Mouse (Mus musculus): ENCODE results near the gene Dusp3. TPM values are rescaled to one million over a fixed set of nuclear protein-coding genes. Genes with fewer than 3 reads are reported as not detected.

Dusp3 gene
- total RNA-seq, 2 experiments from 2014 or later = 130 to 137 TPM

DNA sequence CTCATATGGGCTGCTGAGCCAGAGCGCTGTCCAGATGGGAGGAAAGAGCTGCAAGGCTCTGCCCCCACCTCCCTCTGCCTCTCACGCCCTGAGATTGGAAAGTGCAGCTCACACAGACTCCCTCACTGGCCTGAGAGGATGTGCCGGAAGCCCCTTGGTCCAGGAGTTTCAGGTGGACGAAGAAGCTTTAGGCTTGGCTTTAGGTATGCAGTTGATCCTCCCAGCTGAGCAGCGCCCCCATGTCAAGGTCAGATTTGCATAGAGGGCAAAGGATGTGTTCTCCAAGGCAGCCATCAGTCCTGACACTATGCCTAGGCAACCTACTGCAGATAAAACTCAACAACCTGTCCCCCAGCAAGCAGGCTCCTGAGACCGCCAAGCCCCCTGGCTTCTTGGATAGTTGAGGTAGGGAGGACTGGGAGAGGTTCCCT, 3.8 kb downstream of the Dusp3 start:
- intact Hi-C loops (cut with DNase I) = no loop called here
- DNase-seq = peak; percentile 42 to 47

DNA sequence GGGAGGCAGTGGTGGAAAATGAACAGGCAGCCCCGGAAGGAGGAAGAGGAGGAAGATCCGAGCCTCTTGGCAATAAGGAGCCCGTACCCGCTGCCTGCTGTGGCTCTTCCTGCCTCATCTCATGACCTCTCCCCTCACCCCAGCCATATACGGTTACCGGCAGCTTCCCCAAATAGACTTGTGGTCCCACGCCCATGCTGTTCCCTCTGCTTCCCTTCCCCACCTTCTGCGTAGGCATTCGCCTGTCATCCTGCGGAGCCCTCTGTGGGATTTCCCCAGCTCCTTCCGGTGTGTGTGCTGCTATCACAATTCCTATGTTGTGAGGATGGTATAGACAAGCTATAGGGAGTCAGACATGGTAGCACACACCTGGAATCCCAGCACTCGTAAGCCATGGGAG, 5.0 kb downstream of the Dusp3 start:
- intact Hi-C loops (cut with DNase I) = no loop called here
- DNase-seq = peak in 1 of 2 experiments; percentile 36

DNA sequence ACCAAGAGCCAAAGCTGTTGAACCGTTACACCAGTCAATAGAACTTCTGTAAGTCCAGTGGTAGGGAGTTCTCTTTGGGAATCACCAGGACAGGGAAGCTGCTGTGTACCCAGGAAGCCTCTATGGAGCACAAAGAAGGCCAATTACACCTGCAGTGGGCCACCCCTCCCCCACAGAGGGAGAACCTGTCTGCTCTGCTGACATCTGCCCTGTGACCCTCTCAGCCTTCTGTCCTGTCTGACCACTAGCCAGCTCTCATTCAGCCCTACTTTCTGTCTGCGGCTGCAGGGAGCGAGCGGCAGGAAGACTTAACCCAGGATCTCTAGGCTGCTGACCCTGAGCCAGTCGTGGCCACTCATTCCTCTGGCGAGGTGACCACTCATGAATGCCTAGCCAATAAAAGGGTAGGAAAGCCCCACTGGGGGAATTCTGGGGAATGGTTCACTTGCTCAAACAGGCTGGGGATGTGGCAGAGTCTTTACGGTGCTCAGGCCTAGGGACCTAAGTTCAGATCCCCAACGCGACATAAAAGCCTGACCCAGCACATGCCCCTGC, 6.1 kb downstream of the Dusp3 start:
- intact Hi-C loops (cut with DNase I) = no loop called here
- no peak for DNase-seq

DNA sequence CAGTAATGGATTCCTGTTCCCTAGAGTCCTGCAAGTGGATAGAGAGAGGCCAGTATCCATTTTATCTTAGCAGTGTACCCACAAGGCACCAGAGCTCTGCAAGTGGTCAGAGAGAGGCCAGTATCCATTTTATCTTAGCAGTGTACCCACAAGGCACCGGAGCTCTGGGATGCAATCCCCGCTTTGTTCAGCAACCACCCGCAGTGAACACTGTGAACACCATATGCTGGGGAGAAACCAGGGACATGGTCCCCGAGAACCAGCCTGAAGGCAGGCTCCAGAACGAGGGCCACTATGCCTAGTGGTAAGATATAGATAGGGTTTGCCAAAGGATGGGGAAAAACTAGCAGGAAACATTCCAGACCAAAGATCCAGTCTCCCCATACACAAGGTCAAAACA, 7.7 kb downstream of the Dusp3 start:
- intact Hi-C loops (cut with DNase I) = no loop called here
- no peak for DNase-seq

DNA sequence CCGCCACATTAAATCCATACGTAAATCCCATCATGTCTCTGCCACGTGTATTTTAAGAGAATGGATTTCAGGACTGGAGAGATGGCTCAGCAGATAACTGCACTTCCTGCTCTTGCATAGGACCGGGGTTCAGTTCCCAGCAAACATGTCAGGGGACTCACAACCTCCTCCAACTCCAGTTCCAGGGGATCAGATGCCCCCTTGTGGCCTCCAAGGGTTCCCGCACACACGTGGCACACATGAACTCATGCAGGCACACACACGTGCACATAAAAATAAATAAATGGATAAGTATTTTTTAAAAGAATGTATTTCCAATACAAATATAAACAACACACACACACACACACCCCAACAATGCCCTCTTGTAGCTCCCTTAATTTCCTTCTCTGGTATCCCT, 9.9 kb downstream of the Dusp3 start:
- DNase-seq = no peak
- intact Hi-C loops (cut with DNase I) = no loop called here

DNA sequence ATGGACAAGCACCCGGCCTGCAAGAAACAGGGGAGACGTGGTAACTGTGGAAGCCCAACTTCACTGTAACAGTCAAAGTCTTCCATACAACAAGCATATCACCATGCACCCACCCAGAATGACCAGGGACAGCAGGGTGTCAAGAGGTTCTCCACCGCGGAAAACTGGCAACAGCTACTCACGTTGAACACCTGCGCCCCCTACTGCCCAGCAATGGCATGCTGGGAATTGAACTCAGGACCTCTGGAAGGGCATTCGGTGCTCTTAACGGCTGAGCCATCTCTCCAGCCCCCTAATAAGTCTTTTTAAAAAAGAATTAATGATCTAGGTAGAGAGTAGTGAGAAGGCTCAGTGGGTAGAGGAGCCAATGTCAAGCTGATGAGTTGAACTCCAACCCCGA, 11.9 kb downstream of the Dusp3 start:
- intact Hi-C loops (cut with DNase I) = no loop called here
- DNase-seq = peak in 1 of 2 experiments; percentile 43

DNA sequence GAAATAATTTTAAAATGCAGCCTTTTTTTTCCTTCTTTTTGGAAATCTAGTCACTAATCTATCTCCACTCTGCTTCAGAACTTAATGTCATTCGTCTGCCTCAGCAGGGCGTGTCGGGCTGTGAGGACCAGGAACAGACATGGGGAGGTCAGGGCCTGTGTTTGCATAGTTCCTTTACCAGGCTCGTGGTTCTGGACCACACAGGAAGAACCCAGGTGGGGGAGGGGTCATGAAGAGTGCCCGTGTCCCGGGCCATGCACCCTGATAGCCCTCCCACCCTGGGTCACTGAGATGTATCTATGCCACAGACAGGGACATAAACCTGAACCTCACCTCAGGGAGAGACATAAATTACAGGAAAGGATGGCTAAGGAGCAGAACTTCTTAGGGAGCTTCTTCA, 12.6 kb downstream of the Dusp3 start:
- intact Hi-C loops (cut with DNase I) = no loop called here
- DNase-seq = no peak

DNA sequence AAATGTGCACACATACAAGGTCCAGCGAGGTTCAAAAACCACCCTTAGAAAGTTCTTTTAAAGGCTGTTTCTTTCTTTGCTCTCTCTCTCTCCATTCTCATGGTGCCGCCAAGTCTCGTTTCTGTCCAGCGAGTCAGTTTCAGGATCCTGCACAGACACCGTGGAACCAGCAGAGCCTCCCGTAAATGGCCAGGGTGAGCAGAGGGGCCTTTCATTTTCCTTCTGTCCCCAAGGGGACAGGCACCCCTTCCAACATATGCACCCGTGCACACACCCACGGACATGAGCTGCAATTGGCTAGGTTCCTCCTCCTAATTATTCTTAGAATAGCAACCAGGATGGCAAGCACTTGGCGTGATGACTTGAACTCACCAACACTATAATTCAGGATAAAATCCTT, 13.3 kb downstream of the Dusp3 start:
- no peak for DNase-seq
- intact Hi-C loops (cut with DNase I) = no loop called here

DNA sequence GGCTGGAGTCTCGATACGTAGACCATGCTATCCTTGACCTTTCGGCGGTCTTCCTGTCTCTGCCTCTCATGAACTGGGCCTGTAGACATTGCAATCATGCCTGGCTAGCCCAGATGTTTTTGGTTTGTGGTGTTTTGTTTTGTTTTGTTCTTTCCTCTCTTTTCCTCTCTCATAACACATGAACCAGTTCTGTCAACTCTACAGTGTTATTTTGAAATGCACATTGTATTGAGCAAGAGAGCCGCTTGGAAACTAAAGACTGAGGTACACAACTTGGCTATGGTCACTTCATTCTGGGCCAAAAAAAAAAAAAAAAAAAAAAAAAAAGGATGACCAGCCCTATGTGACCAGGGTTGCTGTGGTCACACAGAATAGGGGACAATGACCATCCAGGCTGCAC, 14.2 kb downstream of the Dusp3 start:
- no peak for DNase-seq
- intact Hi-C loops (cut with DNase I) = no loop called here

DNA sequence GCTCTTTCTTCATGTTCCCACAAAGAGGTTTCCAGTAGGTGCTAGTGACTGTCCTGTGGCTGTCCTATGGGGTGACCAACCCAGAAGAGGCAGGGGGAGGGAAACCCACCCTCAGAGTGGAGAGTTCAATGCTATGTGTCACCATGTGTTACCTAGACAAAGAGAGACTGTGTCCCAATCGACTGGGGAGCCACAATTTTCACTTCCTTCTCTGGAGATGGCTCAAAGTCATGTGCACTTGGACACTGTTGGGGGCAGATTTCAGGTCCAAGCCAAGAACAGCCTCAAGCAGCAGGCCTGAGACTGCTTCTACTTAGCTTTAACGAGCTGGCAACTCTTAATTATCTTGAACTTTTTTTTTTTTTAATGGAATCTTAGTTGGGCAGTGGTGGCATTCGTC, 14.7 kb downstream of the Dusp3 start:
- DNase-seq = no peak
- intact Hi-C loops (cut with DNase I) = no loop called here

DNA sequence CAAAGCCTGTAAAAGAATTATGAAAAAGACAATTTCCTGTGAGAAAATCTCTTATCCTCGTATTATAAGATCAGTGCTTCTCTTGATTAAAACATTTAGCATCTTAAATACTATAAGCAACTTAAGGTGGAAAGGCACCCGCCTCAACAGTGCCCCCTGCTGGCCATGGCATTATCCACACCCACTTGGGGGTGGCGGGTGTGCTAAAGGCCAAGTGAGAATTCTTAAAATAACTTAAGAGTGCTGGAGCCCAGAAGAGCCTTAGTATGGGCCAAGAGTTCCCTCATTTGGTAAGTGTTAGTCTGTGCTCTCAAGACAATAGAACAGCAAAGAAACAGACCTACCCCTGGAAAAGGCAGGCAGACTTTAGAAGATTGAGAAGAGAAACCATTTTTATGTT, 15.4 kb downstream of the Dusp3 start:
- intact Hi-C loops (cut with DNase I) = no loop called here
- peak; percentile 50 to 73 for DNase-seq

DNA sequence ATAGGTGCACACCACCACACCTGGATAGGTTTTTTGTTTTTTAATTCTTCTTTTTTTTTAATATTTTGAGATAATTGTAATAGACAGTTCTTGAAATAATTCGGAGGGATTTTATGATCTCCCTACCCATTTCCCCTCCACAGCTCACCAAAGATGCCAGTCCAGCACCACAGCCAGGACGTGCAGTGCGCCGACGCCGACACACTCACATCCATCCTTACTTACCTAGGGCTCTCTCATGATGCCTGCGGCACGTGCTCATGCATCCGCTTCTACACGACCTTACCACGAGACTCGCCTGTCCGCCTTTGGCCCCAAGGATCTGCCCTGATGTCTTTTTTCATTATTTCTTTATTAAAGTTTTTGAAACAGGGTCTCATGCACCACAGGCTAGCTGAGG, 17.0 kb downstream of the Dusp3 start:
- DNase-seq = no peak
- intact Hi-C loops (cut with DNase I) = loop anchor here (1.0 to 5.0 kb wide), 2 partner anchors 51 to 158 kb away; no protein-coding TSS in a partner anchor

DNA sequence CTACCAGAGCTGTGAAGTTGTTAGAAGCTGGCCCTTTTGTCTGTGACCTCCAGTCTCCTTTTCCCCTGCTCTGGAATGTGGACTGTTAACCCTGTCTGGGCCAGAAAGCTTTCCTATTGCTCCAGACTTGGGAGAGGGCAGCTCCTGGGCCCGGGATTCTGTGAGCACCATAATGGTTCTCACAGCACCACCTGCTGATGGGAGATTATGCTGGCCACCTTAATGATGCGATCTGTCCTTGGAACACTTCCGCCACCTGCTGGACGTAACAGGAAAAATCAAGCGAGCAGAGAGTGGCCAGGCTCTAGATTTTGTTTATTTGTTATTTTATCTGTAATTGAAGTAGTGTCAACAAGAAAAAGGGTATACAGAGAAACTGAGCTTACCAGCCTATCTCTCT, 18.0 kb downstream of the Dusp3 start:
- intact Hi-C loops (cut with DNase I) = loop anchor here (1.0 to 5.0 kb wide), 2 partner anchors 49 to 156 kb away; no protein-coding TSS in a partner anchor
- DNase-seq = peak; percentile 81 to 88

DNA sequence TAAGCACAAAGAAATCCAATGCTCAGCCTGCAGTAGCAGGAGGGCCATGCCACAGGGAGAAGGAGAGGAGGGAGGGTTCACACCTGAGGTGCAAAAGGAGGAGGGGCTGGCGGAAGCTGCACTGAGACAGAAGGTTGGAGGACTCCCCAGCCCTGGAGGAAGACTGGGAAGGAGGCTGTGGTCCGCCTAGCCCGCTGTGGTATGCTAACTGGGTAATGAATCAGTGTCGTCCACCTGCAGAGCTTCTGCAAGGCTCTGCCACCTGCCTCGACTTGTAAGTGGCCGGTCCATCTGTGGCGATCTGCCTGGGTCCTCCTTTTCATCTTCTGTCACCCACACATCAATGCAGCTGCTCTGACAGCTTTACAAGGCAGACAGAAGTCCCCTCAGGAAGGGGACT, 18.5 kb downstream of the Dusp3 start:
- intact Hi-C loops (cut with DNase I) = loop anchor here (5.0 kb wide), 1 partner anchor 156 kb away; no protein-coding TSS in a partner anchor

DNA sequence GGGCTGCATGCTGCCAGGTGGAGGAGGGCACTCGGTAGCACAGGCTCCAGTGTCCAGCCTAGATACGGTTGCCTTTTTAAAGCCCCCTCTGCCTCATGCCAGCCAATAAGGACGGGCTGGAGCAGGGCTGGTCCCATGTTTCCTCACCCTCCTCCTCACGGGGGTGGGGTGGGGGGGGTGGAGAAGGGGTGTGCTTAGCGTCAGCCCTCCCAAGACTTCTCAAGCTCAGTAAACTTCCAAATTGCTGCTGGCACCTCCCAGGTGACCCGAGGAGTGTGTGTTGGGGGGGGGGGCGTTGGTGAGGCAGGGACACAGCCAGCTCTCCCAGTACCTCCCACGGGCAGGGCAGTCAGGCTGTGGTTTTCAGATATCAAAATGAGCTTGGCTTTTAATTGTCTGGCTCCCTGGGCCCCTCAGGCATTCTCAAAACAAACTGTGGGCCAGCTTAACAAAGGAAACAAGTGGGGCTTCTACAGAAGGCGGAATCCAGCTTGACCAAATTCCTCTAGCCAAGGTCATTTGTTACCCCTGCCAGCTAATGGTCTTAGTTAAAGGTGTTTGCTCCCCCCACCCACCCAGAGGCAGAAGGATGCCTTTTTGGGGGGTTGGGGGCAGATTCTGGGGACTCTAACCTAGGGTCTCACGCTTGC, 19.7 kb downstream of the Dusp3 start, which contains the start of gene Sost:
Gene Sost, minus strand, starts transcription at position 51 of the 650 bp plus-strand sequence.
- DNase-seq = no peak
- intact Hi-C loops (cut with DNase I) = loop anchor here (5.0 kb wide), 1 partner anchor 155 kb away; no protein-coding TSS in a partner anchor

More for the DNA sequence above, 18.5 kb downstream of the Dusp3 start:
- DNase-seq = no peak

DNA sequence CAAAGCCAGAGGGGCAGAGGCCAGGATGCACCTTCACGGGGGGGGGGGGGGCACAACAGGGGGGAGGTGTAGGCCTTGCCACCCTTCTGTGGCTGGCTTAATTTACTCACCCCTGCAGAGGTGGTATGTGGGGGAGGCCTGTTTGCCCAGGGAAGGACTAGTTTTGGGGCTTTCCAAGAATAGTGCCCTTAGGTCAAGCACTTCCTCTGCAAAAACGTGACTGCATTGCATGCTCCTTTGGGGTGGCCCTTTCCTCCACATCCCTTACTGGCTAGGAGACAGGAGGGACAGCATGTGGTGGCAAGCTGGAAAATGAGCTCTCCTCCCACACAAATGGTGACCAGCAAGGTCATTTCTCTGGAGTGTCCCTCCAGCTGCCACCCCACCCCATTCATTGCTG, 21.3 kb downstream of the Dusp3 start:
- intact Hi-C loops (cut with DNase I) = loop anchor here (5.0 kb wide), 1 partner anchor 153 kb away; no protein-coding TSS in a partner anchor

DNA sequence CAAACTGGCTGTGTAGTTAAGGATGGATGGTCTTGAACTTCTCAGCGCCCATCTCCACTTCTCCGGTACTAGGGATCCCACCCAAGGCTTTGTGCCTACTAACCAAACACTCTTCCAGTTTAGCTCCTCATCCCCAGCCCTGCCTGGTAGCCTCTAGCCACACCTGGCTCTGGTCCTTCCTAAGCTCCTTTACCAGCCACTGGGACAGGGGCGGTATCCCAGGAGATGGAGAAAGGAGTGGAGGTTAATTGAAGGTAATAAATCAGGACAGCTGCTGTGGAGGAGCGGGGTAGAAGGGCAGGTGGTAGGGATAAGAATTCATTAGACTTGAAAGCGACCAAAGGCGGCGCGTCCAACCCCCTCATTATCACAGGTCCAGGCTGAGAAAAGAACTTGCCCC, 22.2 kb downstream of the Dusp3 start:
- intact Hi-C loops (cut with DNase I) = loop anchor here (5.0 kb wide), 1 partner anchor 152 kb away; no protein-coding TSS in a partner anchor
- no peak for DNase-seq

More for the DNA sequence above, 21.3 kb downstream of the Dusp3 start:
- DNase-seq = no peak

DNA sequence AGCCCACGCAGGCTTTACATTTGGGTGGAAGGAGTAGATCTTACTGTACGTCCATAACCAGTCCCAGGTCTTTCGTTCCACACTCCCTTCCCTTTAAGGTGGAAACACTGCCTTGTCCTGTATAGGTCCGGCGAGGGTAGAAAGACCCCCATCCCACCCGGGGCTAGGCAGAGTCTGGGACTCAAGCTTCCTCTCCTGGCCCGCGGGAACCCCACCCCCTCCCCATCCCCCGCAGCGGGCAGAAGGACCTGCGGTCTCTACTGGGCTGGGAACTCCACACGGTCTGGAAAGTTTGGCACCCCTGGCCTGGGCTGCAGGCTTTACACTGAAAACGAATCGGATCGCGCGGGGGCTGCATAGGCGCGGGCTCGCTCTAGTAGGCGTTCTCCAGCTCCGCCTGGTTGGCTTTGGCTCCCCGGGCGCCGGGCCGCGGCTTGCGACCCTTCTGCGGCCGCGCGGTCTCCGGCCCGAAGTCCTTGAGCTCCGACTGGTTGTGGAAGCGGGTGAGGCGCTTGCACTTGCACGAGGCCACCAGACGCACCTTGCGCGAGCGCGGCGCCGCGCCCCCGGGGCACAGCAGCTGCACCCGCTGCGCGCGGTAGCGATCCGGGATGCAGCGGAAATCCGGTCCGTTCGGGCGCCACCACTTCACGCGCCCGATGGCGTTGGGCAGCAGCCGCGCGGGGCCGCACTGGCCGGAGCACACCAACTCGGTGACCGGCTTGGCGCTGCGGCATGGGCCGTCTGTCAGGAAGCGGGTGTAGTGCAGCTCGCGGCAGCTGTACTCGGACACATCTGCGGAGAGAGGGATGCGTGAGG, 23.1 kb downstream of the Dusp3 start:
- peak; percentile 50 to 51 for DNase-seq

DNA sequence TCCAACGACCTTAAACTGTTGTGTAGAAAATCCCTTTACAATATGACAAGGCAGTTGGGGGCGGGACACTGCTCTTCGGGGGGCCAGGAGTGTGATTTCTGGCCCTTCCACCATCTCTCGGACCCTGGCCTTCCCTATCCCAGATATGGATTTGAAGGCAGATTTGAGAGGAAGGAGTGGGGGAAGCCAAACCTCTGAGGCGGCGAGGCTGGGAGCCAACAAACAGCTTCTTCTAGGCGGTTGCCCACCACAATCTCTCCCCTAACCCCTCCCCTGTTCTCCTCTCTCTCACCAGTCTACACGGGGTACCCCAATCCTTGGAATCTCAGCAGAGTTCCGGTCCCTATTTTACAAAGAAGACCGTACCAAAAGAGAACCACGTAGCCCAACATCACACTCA, 23.8 kb downstream of the Dusp3 start:
- DNase-seq = no peak
- intact Hi-C loops (cut with DNase I) = no loop called here

More for the DNA sequence above, 23.1 kb downstream of the Dusp3 start:
- intact Hi-C loops (cut with DNase I) = no loop called here

DNA sequence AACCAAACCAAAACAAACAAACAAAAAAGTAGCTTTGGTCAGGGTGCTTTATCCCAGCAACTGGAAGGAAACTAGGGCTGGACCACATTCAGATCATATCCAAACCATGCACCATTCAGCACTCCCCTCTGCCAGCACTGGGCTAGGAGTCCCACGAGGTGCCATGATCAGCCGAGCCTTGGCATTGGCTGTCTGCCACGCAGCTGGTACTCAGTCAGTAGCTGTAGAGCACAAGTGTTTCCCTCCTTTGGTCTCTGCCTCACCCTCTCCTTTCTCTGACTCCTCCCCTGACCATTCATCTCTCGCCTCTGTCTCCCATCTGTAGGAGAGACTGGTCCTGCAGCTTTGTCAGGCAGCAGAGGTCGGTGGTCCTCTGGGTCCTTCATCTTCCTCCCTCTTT, 29.3 kb downstream of the Dusp3 start:
- no peak for DNase-seq
- intact Hi-C loops (cut with DNase I) = no loop called here

DNA sequence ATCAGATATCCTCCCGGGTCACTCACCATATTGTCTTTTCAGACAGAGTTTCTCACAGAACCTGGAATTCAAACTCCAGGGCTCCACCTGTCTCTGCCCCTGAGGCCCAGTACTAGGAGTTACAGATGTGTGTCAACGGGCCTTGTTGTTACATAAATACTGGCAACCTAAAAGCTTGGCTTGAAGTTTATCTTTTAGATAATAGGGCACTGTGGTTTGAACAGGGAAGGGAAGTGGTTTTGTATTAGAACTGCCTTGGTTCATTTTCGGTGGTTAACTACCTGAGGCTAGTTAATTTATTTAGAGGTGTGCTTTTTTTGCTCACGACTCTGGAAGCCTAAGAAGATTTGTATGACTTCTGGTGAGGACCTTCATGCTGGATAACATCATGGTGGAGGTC, 33.4 kb downstream of the Dusp3 start:
- intact Hi-C loops (cut with DNase I) = no loop called here
- no peak for DNase-seq
